Mouse (Mus musculus): Measurements from ENCODE around the gene Inpp5f. TPM values are rescaled to one million over a fixed set of nuclear protein-coding genes. Genes with fewer than 3 reads are reported as not detected.
"Not testable (repeated sequence)": the region's sequence is repeated elsewhere in the genome, so short reads cannot be mapped to it uniquely, and the experiment has no call there.

Gene Inpp5f
- total RNA-seq (2022), result 1 to 10 TPM; 1.8 to 3.3 (median 2.4) TPM

- peak; percentile 99 for DNase-seq (ENCODE audit: low spot score in 2 of 2)
Measured at GRCm38 (mm10) chr7:128610897-128611798, at the start of gene Inpp5f. Gene Inpp5f (plus strand): TSS chr7:128611328.

GRCm38 (mm10) chr7:128563373-128563772, 47.8 kb upstream of the Inpp5f start:
- DNase-seq (ENCODE audit: low spot score in 2 of 2), result no peak

- DNase-seq (ENCODE audit: low spot score in 2 of 2), result no peak
Measured at GRCm38 (mm10) chr7:128566311-128566710, 44.8 kb upstream of the Inpp5f start.

GRCm38 (mm10) chr7:128567561-128568244, 43.4 kb upstream of the Inpp5f start:
- DNase-seq (ENCODE audit: low spot score in 2 of 2), result no peak

GRCm38 (mm10) chr7:128569429-128569828, 41.7 kb upstream of the Inpp5f start:
- DNase-seq (ENCODE audit: low spot score in 2 of 2), result not testable (repeated sequence)

- DNase-seq (ENCODE audit: low spot score in 2 of 2), result no peak
Measured at GRCm38 (mm10) chr7:128569987-128570656, 41.0 kb upstream of the Inpp5f start.

GRCm38 (mm10) chr7:128570657-128571056, 40.5 kb upstream of the Inpp5f start:
- not testable (repeated sequence) for DNase-seq (ENCODE audit: low spot score in 2 of 2)

GRCm38 (mm10) chr7:128572030-128572429, 39.1 kb upstream of the Inpp5f start:
- no peak for DNase-seq (ENCODE audit: low spot score in 2 of 2)

- DNase-seq (ENCODE audit: low spot score in 2 of 2), result no peak
Measured at GRCm38 (mm10) chr7:128575211-128575610, 35.9 kb upstream of the Inpp5f start.

- DNase-seq (ENCODE audit: low spot score in 2 of 2), result no peak
Measured at GRCm38 (mm10) chr7:128575794-128576193, 35.3 kb upstream of the Inpp5f start.

GRCm38 (mm10) chr7:128577607-128578006, 33.5 kb upstream of the Inpp5f start:
- DNase-seq (ENCODE audit: low spot score in 2 of 2), result no peak

- no peak for DNase-seq (ENCODE audit: low spot score in 2 of 2)
Measured at GRCm38 (mm10) chr7:128578199-128578945, 32.8 kb upstream of the Inpp5f start.

- DNase-seq (ENCODE audit: low spot score in 2 of 2), result no peak
Measured at GRCm38 (mm10) chr7:128579381-128579780, 31.7 kb upstream of the Inpp5f start.

GRCm38 (mm10) chr7:128580318-128580717, 30.8 kb upstream of the Inpp5f start:
- DNase-seq (ENCODE audit: low spot score in 2 of 2), result no peak

GRCm38 (mm10) chr7:128581864-128582484, 29.2 kb upstream of the Inpp5f start:
- no peak for DNase-seq (ENCODE audit: low spot score in 2 of 2)

- DNase-seq (ENCODE audit: low spot score in 2 of 2), result no peak
Measured at GRCm38 (mm10) chr7:128583213-128583948, 27.7 kb upstream of the Inpp5f start.

- no peak for DNase-seq (ENCODE audit: low spot score in 2 of 2)
Measured at GRCm38 (mm10) chr7:128587334-128587933, 23.7 kb upstream of the Inpp5f start.

GRCm38 (mm10) chr7:128591345-128592084, 19.6 kb upstream of the Inpp5f start:
- no peak for DNase-seq (ENCODE audit: low spot score in 2 of 2)
